Mouse (Mus musculus) ES-E14 (cell line): ENCODE measurements around the gene Tead2.

Experiments used
- CHD2 ChIP-seq: IDR thresholded peaks from 2 replicates; pipeline ENCODE4 v1.6.1; 2014; ENCODE audit warnings: mild to moderate bottlenecking, low read depth, low read length, inconsistent platforms
- HCFC1 ChIP-seq: IDR thresholded peaks from 2 replicates; pipeline ENCODE4 v1.6.1; 2012; ENCODE audit warnings: low read length, inconsistent platforms, borderline replicate concordance; ENCODE audit not compliant: insufficient read depth
- MAFK ChIP-seq: IDR thresholded peaks from 2 replicates; pipeline ENCODE4 v1.6.1; 2014; ENCODE audit warnings: mild to moderate bottlenecking, low read depth, low read length, inconsistent platforms; ENCODE audit not compliant: insufficient read depth
- ZC3H11A ChIP-seq: IDR thresholded peaks from 2 replicates; pipeline ENCODE4 v1.6.1; 2012; ENCODE audit warnings: low read depth, mild to moderate bottlenecking, inconsistent platforms, low read length, borderline replicate concordance
- ZNF384 ChIP-seq: IDR thresholded peaks from 2 replicates; pipeline ENCODE4 v1.6.1; 2012; ENCODE audit warnings: low read depth, low read length, inconsistent platforms

DNA sequence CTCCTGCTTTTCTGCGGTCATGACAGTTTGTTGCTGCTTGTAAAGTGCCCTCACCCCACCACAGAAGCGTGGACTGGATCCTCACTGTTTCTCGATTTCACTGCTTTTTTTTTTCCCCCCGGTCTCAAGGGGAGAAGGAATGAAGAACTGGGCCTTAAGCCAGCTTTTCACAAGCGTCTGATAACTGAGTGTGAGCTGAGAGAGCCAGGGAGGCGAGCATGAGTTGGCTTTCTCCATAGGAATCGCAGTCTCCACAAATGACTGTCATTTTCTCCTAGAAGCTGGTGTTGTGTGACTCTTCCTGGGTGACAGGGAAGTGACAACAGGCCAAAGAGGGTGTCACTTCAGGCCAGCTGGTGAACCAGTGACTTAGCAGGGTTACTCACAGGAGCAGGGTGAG lies 46.7 kb downstream of the Tead2 start:
- no peak for TF ChIP-seq ZC3H11A
- TF ChIP-seq MAFK = no peak
- TF ChIP-seq ZNF384 = no peak
- no peak for TF ChIP-seq CHD2
- no peak for TF ChIP-seq HCFC1
